Mouse (Mus musculus) heart, embryonic 12.5 days (tissue): ENCODE measurements around the gene Atf7ip. TPM values are rescaled to one million over a fixed set of nuclear protein-coding genes. Genes with fewer than 3 reads are reported as not detected.

Experiments used
- ATAC-seq: fragments of 200-750 bp; cut with Nextera tagmentation; 2 replicates; pipeline ENCODE4 v1.8.0; 2017; ENCODE audit warnings: moderate TSS enrichment, moderate library complexity; ENCODE audit not compliant: insufficient number of reproducible peaks, low FRiP score
- H3K27ac ChIP-seq: fragments of 300-500 bp; sonication (generic); 2 replicates; pipeline ENCODE4 v1.5.1; 2016; ENCODE audit warnings: mild to moderate bottlenecking, moderate library complexity; ENCODE audit not compliant: poor library complexity, severe bottlenecking
- H3K27me3 ChIP-seq: fragments of 300-500 bp; sonication (generic); replicated peaks from 2 replicates; pipeline ENCODE4 v1.6.1; 2016; ENCODE audit warnings: mild to moderate bottlenecking, moderate library complexity
- H3K36me3 ChIP-seq: fragments of 300-500 bp; sonication (generic); 2 replicates; pipeline ENCODE4 v1.6.1; 2016; ENCODE audit warnings: mild to moderate bottlenecking, moderate library complexity
- H3K4me1 ChIP-seq: fragments of 300-500 bp; sonication (generic); replicated peaks from 2 replicates; pipeline ENCODE4 v1.6.1; 2016; ENCODE audit warnings: mild to moderate bottlenecking
- H3K4me2 ChIP-seq: fragments of 300-500 bp; sonication (generic); 2 replicates; pipeline ENCODE4 v1.6.1; 2016; ENCODE audit warnings: mild to moderate bottlenecking, moderate library complexity
- H3K4me3 ChIP-seq: fragments of 300-500 bp; sonication (generic); 2 replicates; pipeline ENCODE4 v1.5.1; 2016; ENCODE audit warnings: mild to moderate bottlenecking
- H3K9ac ChIP-seq: fragments of 300-500 bp; sonication (generic); 2 replicates; pipeline ENCODE4 v1.6.1; 2016; ENCODE audit warnings: mild to moderate bottlenecking, moderate library complexity
- H3K9me3 ChIP-seq: fragments of 300-500 bp; sonication (generic); replicated peaks from 2 replicates; pipeline ENCODE4 v1.6.1; 2016; ENCODE audit warnings: mild to moderate bottlenecking, moderate library complexity
- WGBS: fragments of 180-500 bp; shearing (Covaris S2); methylation state at CpG from one replicate; pipeline ENCODE4 v1.1.7; 2016; 5-methylcytosine and 5-hydroxymethylcytosine counted together
- polyA plus RNA-seq: library from polyadenylated mRNA; unstranded; fragments of >200 nt; fragmentation: Nextera tagmentation; extraction: Ambion mirVana; gene quantifications from 2 replicates; pipeline ENCODE4 v1.2.1, GENCODE M21; 2016

Atf7ip gene
- polyA plus RNA-seq, 1 experiment from 2014 or later, result 51.5 TPM

DNA sequence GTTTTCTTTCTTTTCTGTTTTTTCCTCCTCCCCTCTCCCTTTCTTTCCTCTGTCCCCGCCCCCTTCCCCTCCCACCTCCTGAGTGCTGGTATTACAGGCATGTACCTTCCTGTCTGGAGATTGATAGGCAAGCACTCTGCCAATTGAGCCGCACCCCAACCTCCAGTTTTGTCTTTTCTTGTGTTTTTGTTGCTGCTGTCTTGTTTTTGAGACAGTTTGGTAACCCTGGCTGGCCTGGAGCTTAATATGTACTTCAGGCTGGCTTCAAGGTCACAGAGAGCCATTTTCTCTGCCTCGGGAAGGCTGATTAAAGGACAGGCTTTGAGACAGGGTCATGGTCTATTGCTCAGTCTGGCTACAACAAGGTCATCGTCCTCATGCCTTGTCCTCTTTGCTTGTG, 18.8 kb downstream of the Atf7ip start:
- peaks cover 24% of the 10 kb centered on the region for H3K4me1 ChIP-seq
- WGBS, result 73% methylated on average over 4 of the region's 4 CpGs
- H3K27ac ChIP-seq, result peak overlapping the region; percentile 32

DNA sequence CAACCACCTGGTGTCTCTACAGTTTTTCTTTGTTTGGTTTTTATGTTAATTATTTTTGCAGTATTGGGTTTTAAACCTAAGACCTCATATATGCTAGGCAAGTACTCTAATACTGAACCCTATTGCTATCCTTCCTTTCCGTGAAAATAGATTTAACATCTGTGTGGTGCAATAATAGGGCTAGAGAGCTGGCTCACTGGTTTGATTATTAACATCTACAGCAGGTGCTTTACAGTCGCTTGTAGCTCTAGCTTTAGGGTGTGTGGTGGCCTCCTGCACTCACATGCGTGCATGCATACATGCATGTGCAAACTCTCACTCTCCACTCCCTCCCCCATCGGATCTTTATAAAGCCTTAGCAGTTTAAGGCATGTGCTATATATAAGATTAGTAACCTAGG, 19.6 kb downstream of the Atf7ip start:
- H3K4me2 ChIP-seq, result no peak overlapping the region
- H3K27ac ChIP-seq, result no peak overlapping the region
- WGBS, result 92% methylated on average over 4 of the region's 4 CpGs
- no peak overlapping the region for H3K4me3 ChIP-seq
- ATAC-seq, result no peak
- peaks cover 28% of the 10 kb centered on the region for H3K36me3 ChIP-seq
- H3K9me3 ChIP-seq, result 0 out of 2 replicates have a peak, but pooled peaks cover 2% of the 10 kb centered on the region
- peaks cover 24% of the 10 kb centered on the region for H3K4me1 ChIP-seq
- no peaks in the 10 kb centered on the region for H3K27me3 ChIP-seq
- no peak overlapping the region for H3K9ac ChIP-seq

More for the DNA sequence above, 18.8 kb downstream of the Atf7ip start:
- Histone ChIP-seq H3K27me3 (no peaks in the 10 kb centered on the region), H3K4me3 (no peak overlapping the region), H3K9ac (no peak overlapping the region), H3K4me2 (no peak overlapping the region), H3K36me3 (peaks cover 28% of the 10 kb centered on the region), H3K9me3 (0 out of 2 replicates have a peak, but pooled peaks cover 2% of the 10 kb centered on the region)
- no peak for ATAC-seq

DNA sequence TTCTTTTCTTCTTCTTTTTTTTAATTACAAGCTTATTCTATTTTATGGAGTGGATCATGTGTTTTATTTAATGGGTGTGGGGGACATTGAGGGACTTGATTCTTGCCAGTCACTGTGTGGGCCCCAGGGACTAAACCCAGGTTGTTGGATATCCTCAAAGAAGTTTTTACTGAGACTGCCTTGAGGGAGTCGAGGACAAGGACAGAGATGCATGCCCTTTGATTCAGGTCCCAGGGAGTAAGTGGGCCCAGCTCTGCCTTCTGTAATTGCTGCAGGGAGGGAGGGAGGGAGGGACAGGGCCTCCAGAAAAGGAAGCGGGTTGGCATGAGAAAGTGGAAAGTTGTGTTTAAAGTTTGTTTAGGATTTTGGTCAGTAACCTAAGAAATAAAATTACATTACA, 23.2 kb downstream of the Atf7ip start:
- H3K27ac ChIP-seq, result peak overlapping the region; percentile 73; the same call in 1 of the 2 replicates
- no peak overlapping the region for H3K4me3 ChIP-seq
- WGBS, result 38% methylated on average over 2 of the region's 2 CpGs
- H3K9me3 ChIP-seq, result 0 out of 2 replicates have a peak, but pooled peaks cover 2% of the 10 kb centered on the region
- H3K9ac ChIP-seq, result no peak overlapping the region
- ATAC-seq, result no peak
- no peak overlapping the region for H3K4me2 ChIP-seq
- H3K27me3 ChIP-seq, result no peaks in the 10 kb centered on the region
- peaks cover 32% of the 10 kb centered on the region for H3K4me1 ChIP-seq
- H3K36me3 ChIP-seq, result peaks cover 15% of the 10 kb centered on the region

DNA sequence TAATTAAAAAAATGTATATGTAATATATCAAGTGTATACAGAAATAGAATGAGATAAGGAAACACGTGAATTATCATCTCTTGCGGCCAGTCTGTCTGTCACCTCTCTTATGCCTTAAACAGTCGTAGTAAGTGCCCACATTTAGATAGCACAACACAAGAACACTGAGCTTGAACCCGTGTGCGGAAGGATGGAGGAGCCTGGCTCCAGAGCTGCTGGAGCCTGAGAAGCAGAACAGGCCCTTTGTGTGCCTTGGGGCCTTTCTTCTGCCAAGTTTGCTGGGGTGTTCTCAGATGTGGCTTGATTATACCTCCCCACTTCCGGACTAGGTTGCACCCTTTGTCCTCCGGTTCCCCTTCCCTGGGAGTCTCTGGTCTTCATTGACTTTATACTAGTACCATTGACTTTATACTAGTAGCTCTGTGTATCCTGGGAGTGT, 25.8 kb downstream of the Atf7ip start:
- peak overlapping the region; percentile 96 for H3K27ac ChIP-seq
- H3K4me1 ChIP-seq, result peaks cover 42% of the 10 kb centered on the region
- H3K4me3 ChIP-seq, result no peak overlapping the region
- ATAC-seq, result no peak
- no peaks in the 10 kb centered on the region for H3K27me3 ChIP-seq
- peaks cover 2% of the 10 kb centered on the region; the same call in 1 of the 2 replicates for H3K36me3 ChIP-seq
- H3K4me2 ChIP-seq, result peak overlapping the region; percentile 49
- 16% methylated on average over 7 of the region's 7 CpGs for WGBS
- peak overlapping the region; percentile 39; the same call in 1 of the 2 replicates for H3K9ac ChIP-seq
- no peaks in the 10 kb centered on the region for H3K9me3 ChIP-seq

DNA sequence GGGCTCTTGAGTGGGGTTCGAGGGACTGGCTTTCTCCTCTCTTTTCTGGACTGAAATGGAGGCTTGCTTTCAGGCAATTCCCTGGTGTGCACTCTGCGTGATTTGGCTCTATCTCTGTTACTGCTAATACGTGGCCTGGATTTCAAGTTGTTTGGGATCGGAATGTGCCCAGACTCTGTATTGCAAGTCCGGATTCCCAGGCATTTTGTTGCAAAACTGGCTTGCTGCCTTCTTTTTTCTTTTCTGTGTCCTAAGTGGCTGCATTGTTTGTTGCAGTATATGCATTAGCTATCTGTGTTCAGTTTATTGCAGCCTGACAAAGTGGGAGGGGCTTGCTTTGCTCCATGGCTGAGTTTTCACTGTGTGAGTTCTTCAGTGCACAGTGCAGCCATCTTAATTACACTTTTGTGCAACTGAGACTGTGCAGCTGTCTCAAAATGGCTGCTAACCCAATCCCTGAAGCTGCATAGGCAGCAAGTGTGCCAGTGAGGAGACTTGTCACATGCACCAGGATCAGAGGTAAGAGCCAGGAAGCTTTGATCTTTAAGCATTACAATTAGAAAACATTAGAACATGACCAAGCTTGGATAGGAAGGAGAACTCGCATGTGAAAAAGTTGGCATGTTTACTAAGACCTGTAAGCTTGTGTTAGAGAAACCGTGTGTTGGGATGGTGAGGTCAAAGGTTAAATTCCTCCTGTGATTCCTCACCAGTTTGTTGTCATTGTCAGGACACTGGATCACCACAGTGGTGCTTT, 26.7 kb downstream of the Atf7ip start:
- WGBS, result 16% methylated on average over 7 of the region's 7 CpGs
- H3K4me2 ChIP-seq, result peak overlapping the region; percentile 56
- peaks cover 9% of the 10 kb centered on the region for H3K36me3 ChIP-seq
- H3K4me1 ChIP-seq, result peaks cover 43% of the 10 kb centered on the region
- H3K4me3 ChIP-seq, result peak overlapping the region; percentile 20; the same call in 1 of the 2 replicates
- no peaks in the 10 kb centered on the region for H3K9me3 ChIP-seq
- peak; percentile 81 for ATAC-seq
- H3K27ac ChIP-seq, result peak overlapping the region; percentile 87
- no peak overlapping the region for H3K9ac ChIP-seq
- no peaks in the 10 kb centered on the region for H3K27me3 ChIP-seq

- Histone ChIP-seq H3K27ac (peak overlapping the region; percentile 45; the same call in 1 of the 2 replicates), H3K4me1 (peaks cover 45% of the 10 kb centered on the region), H3K4me2 (peak overlapping the region; percentile 29), H3K36me3 (peaks cover 15% of the 10 kb centered on the region), H3K27me3 (no peaks in the 10 kb centered on the region), H3K4me3 (no peak overlapping the region), H3K9ac (no peak overlapping the region), H3K9me3 (no peaks in the 10 kb centered on the region)
- ATAC-seq, result no peak
- WGBS, result 55% methylated on average over 4 of the region's 4 CpGs
Measured at GRCm38 (mm10) chr6:136533804-136534203, 27.8 kb downstream of the Atf7ip start.

DNA sequence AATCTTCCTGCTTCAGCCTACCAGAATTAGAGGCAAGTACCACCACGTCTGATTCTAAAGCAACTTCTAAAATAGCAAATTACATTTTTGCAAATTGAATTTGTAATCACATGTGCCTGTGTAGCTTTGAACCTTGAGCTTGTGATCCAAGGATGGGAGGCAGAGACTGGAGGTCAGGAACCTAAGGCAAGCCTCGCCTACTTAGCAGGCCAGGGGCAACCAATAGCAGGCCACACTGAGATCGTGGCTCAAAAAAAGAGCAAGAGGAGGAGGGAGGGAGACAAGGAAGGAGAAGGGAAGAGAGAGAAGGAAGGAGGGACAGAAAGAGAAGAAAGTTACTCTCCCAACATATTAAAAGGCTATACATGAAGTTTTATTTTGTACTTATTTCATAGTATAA, 28.5 kb downstream of the Atf7ip start:
- peak overlapping the region; percentile 36 for H3K4me2 ChIP-seq
- H3K27me3 ChIP-seq, result no peaks in the 10 kb centered on the region
- H3K9me3 ChIP-seq, result no peaks in the 10 kb centered on the region
- H3K9ac ChIP-seq, result no peak overlapping the region
- H3K36me3 ChIP-seq, result peaks cover 19% of the 10 kb centered on the region
- H3K4me1 ChIP-seq, result peaks cover 41% of the 10 kb centered on the region
- 43% methylated on average over 3 of the region's 3 CpGs for WGBS
- ATAC-seq, result no peak
- H3K4me3 ChIP-seq, result no peak overlapping the region
- peak overlapping the region; percentile 85 for H3K27ac ChIP-seq

- no peaks in the 10 kb centered on the region for H3K27me3 ChIP-seq
- 0 out of 2 replicates have a peak overlapping the region, but pooled peaks have one; percentile 27 for H3K27ac ChIP-seq
- no peak overlapping the region for H3K4me3 ChIP-seq
- H3K36me3 ChIP-seq, result peaks cover 27% of the 10 kb centered on the region
- peak overlapping the region; percentile 45 for H3K4me2 ChIP-seq
- peaks cover 41% of the 10 kb centered on the region for H3K4me1 ChIP-seq
- no peak; the same call in 1 of the 2 replicates for ATAC-seq
- H3K9ac ChIP-seq, result 0 out of 2 replicates have a peak overlapping the region, but pooled peaks have one; percentile 48
- WGBS, result 34% methylated on average over 5 of the region's 5 CpGs
- no peaks in the 10 kb centered on the region for H3K9me3 ChIP-seq
Measured at GRCm38 (mm10) chr6:136535176-136535575, 29.2 kb downstream of the Atf7ip start.

DNA sequence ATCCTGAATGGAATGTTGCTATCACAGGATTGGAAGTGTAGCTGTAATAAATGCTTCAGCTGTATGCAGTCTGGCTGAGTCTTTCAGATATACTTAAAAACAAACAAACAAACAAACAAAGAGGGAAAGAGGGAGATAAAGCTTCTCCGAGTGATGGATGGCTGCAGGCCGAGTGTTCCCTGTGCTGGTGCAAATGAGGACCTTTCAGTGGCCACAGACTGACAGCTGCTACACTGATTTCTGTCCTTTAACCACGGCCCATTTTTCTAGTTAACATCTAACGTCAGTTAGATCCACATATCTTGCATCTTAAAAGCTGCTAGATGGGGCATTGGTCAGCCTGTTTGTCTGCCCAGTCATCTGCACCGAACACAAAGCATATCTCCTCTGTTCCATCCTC, 30.2 kb downstream of the Atf7ip start:
- 0 out of 2 replicates have a peak overlapping the region, but pooled peaks have one; percentile 18 for H3K9ac ChIP-seq
- H3K4me2 ChIP-seq, result peak overlapping the region; percentile 39
- H3K9me3 ChIP-seq, result no peaks in the 10 kb centered on the region
- H3K4me1 ChIP-seq, result peaks cover 40% of the 10 kb centered on the region
- no peak overlapping the region for H3K4me3 ChIP-seq
- H3K36me3 ChIP-seq, result peaks cover 35% of the 10 kb centered on the region
- WGBS, result 32% methylated on average over 5 of the region's 5 CpGs
- H3K27me3 ChIP-seq, result no peaks in the 10 kb centered on the region
- H3K27ac ChIP-seq, result 0 out of 2 replicates have a peak overlapping the region, but pooled peaks have one; percentile 33
- ATAC-seq, result no peak

GRCm38 (mm10) chr6:136541350-136541749, 35.4 kb downstream of the Atf7ip start:
- WGBS, result 72% methylated on average over 5 of the region's 5 CpGs
- H3K9ac ChIP-seq, result no peak overlapping the region
- H3K36me3 ChIP-seq, result peaks cover 37% of the 10 kb centered on the region

DNA sequence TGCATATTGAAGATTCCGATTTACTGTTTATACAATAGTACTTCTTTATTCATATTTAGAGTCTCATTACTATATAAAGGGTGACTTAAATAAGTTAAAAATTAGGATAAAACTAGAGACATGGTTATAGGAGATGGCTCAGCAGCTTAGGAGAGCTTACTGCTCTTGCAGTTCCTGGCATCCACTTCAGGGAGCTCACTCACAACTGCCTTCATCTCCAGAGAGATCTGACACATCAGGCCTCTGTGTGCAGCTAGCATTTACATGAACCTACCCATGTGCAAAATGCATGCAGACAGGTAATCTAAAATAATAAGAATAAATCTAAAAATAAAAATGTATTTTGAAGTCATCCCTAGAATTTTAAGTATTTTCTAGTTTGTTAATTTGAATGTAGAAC, 36.1 kb downstream of the Atf7ip start:
- Histone ChIP-seq H3K4me1 (peaks cover 32% of the 10 kb centered on the region), H3K9ac (no peak overlapping the region)
- WGBS, result 88% methylated on average over 1 of the region's 1 CpGs

More at GRCm38 (mm10) chr6:136541350-136541749, 35.4 kb downstream of the Atf7ip start:
- Histone ChIP-seq H3K4me2 (no peak overlapping the region), H3K27me3 (no peaks in the 10 kb centered on the region), H3K27ac (peak overlapping the region; percentile 30; the same call in 1 of the 2 replicates), H3K4me3 (no peak overlapping the region), H3K9me3 (no peaks in the 10 kb centered on the region), H3K4me1 (peaks cover 34% of the 10 kb centered on the region)
- ATAC-seq, result no peak

More for the DNA sequence above, 36.1 kb downstream of the Atf7ip start:
- H3K4me3 ChIP-seq, result no peak overlapping the region
- peak overlapping the region; percentile 79 for H3K27ac ChIP-seq
- H3K36me3 ChIP-seq, result peaks cover 34% of the 10 kb centered on the region
- H3K27me3 ChIP-seq, result no peaks in the 10 kb centered on the region
- no peak overlapping the region for H3K4me2 ChIP-seq
- ATAC-seq, result no peak
- no peaks in the 10 kb centered on the region for H3K9me3 ChIP-seq
